In genomic region chr6:49233356-49233755, GRCm38 (mm10) we compare ENCODE assay signal across 11 mouse cellular contexts. TPM values are rescaled to one million over a fixed set of nuclear protein-coding genes. Genes with fewer than 3 reads are reported as not detected.
A peak's percentile ranks its signal among the peaks of the same experiment; 100 is the strongest.
DNase-seq lines count a peak whose midpoint lies in the region; ATAC-seq and TF ChIP-seq lines count a peak whose summit lies in the region.
"Had no signal": no experiment of that assay in that cellular context is flagged by ENCODE, and none has a peak within 500 bp of the region (broad histone marks: within the 10 kb centered on the region; RNA-seq: fewer than 3 reads in every experiment).

No protein-coding gene starts in this region.

- no peak overlapping the region for H3K27ac ChIP-seq in intestine, postnatal 0 days (ENCODE audit: low read depth, low read length)
- H3K27ac ChIP-seq in intestine, embryonic 15.5 days, result no peak overlapping the region
- H3K27ac ChIP-seq: heart, embryonic 13.5 days; liver, embryonic 13.5 days had no signal

- H3K4me3 ChIP-seq in intestine, postnatal 0 days (ENCODE audit: low read depth, low read length), result no peak overlapping the region
- H3K4me3 ChIP-seq in intestine, embryonic 15.5 days (replicated peaks), result no peak overlapping the region
- H3K4me3 ChIP-seq: heart, embryonic 13.5 days; liver, embryonic 13.5 days had no signal

- DNase-seq in A20 (ENCODE audit: low read depth, low spot score) (peak; percentile 63), MEL-GATA-1-ER (ENCODE audit: extremely low read depth, low read depth) (peak; percentile 50)
- peak; percentile 26 for DNase-seq in lung, postnatal 10 days
- no peak for DNase-seq in cerebellum, adult 9-10 months
- no peak for DNase-seq in layer of hippocampus, adult 9-10 months (ENCODE audit: low spot score)
- DNase-seq in T-cell, adult 2 months (ENCODE audit: low spot score), result no peak
- DNase-seq: kidney, adult 8-10 months; liver, embryonic 13.5 days had no signal

- no peak for ATAC-seq in intestine, postnatal 0 days
- ATAC-seq in intestine, embryonic 15.5 days, result no peak

- peak; percentile 71 for TF ChIP-seq CTCF in intestine, postnatal 0 days (IDR thresholded peaks at IDR 0.05; ENCODE audit: low read depth)

- no peak overlapping the region for H3K4me2 ChIP-seq in intestine, postnatal 0 days (replicated peaks; ENCODE audit: low read depth)
- no peak overlapping the region for H3K4me2 ChIP-seq in intestine, embryonic 15.5 days (replicated peaks)
- H3K4me2 ChIP-seq: heart, embryonic 13.5 days; liver, embryonic 13.5 days had no signal

- no peak overlapping the region for H3K9ac ChIP-seq in intestine, postnatal 0 days (ENCODE audit: low read depth, low read length)
- H3K9ac ChIP-seq in intestine, embryonic 15.5 days, result no peak overlapping the region
- H3K9ac ChIP-seq: heart, embryonic 13.5 days; liver, embryonic 13.5 days had no signal

- WGBS in intestine, postnatal 0 days, result 65% methylated on average over 4 of the region's 4 CpGs
- WGBS in intestine, embryonic 15.5 days, result 58% methylated on average over 4 of the region's 4 CpGs

- no peaks in the 10 kb centered on the region for H3K36me3 ChIP-seq in intestine, postnatal 0 days (ENCODE audit: control insufficient read depth, insufficient read depth)
- H3K36me3 ChIP-seq in intestine, embryonic 15.5 days, result no peaks in the 10 kb centered on the region
- H3K36me3 ChIP-seq: heart, embryonic 13.5 days; liver, embryonic 13.5 days had no signal

- no peaks in the 10 kb centered on the region for H3K4me1 ChIP-seq in intestine, postnatal 0 days (replicated peaks; ENCODE audit: control insufficient read depth, insufficient read depth, low read length)
- H3K4me1 ChIP-seq in intestine, embryonic 15.5 days (replicated peaks), result no peaks in the 10 kb centered on the region

- no peaks in the 10 kb centered on the region for H3K9me3 ChIP-seq in intestine, postnatal 0 days (ENCODE audit: control insufficient read depth)
- H3K9me3 ChIP-seq in intestine, embryonic 15.5 days, result no peaks in the 10 kb centered on the region
- H3K9me3 ChIP-seq: heart, embryonic 13.5 days; liver, embryonic 13.5 days had no signal

- no peaks in the 10 kb centered on the region for H3K27me3 ChIP-seq in intestine, postnatal 0 days (replicated peaks; ENCODE audit: control insufficient read depth, insufficient read depth, low read length)
- no peaks in the 10 kb centered on the region for H3K27me3 ChIP-seq in intestine, embryonic 15.5 days (replicated peaks)
- H3K27me3 ChIP-seq: heart, embryonic 13.5 days; liver, embryonic 13.5 days had no signal

RNA-seq across cellular contexts. Expression of gene Igf2bp3, which starts 18.6 kb away (rescaled TPM):
- 54.7 and 56.3 TPM in 2 replicates for polyA plus RNA-seq in intestine, postnatal 0 days (2015; fragmentation: Nextera tagmentation; extraction: Ambion mirVana)
- polyA plus RNA-seq in intestine, embryonic 15.5 days (2015; fragmentation: Nextera tagmentation; extraction: Ambion mirVana), result 83.1 and 96.8 TPM in 2 replicates

RNA-seq across cellular contexts. Expression of gene Tra2a, which starts 30.5 kb away (rescaled TPM):
- 30.2 and 30.5 TPM in 2 replicates for polyA plus RNA-seq in intestine, postnatal 0 days (2015; fragmentation: Nextera tagmentation; extraction: Ambion mirVana)
- 81.4 and 82.9 TPM in 2 replicates for polyA plus RNA-seq in intestine, embryonic 15.5 days (2015; fragmentation: Nextera tagmentation; extraction: Ambion mirVana)

Comparison
In these comparisons a context has a peak if more than half of its experiments do, and no peak if none do; other contexts are left out.
1. DNase-seq: peak in A20 (single experiment), MEL-GATA-1-ER (single experiment) and lung, postnatal 10 days (single experiment); none in cerebellum, adult 9-10 months (single experiment), layer of hippocampus, adult 9-10 months (single experiment) and T-cell, adult 2 months (single experiment).